Mouse (Mus musculus) telencephalon, adult 2 months (tissue): ENCODE measurements around the gene Slc16a10.
A peak's percentile ranks its signal among the peaks of the same experiment; 100 is the strongest.
"Not testable (repeated sequence)": the region's sequence is repeated elsewhere in the genome, so short reads cannot be mapped to it uniquely, and the experiment has no call there.

ENCODE experiments used
- DNase-seq: peaks from one replicate; pipeline ENCODE4 v3.0.0-alpha.2; 2011; ENCODE audit warnings: low read depth, low spot score

Gene Slc16a10

GRCm38 (mm10) chr10:40028091-40028490 lies 114.0 kb downstream of the Slc16a10 start:
- no peak for DNase-seq

GRCm38 (mm10) chr10:40026546-40026945 lies 115.5 kb downstream of the Slc16a10 start:
- DNase-seq, result no peak

- DNase-seq, result no peak
These were observed 116.5 kb downstream of the Slc16a10 start for GRCm38 (mm10) chr10:40025560-40025959.

- DNase-seq, result peak; percentile 94
These were observed 117.3 kb downstream of the Slc16a10 start, which contains the start of gene Mfsd4b1 for GRCm38 (mm10) chr10:40024554-40025428. Gene Mfsd4b1 (minus strand): TSS chr10:40025268.

- DNase-seq, result no peak
These were observed 121.7 kb downstream of the Slc16a10 start for GRCm38 (mm10) chr10:40020401-40020800.

- DNase-seq, result no peak
These were observed 122.6 kb downstream of the Slc16a10 start for GRCm38 (mm10) chr10:40019492-40019891.

GRCm38 (mm10) chr10:40018261-40018860 lies 123.7 kb downstream of the Slc16a10 start:
- no peak for DNase-seq

GRCm38 (mm10) chr10:40009591-40009990 lies 132.5 kb downstream of the Slc16a10 start:
- DNase-seq, result no peak

GRCm38 (mm10) chr10:40008847-40009246 lies 133.2 kb downstream of the Slc16a10 start:
- not testable (repeated sequence) for DNase-seq

- no peak for DNase-seq
These were observed 134.1 kb downstream of the Slc16a10 start for GRCm38 (mm10) chr10:40007953-40008352.

GRCm38 (mm10) chr10:40006963-40007362 lies 135.1 kb downstream of the Slc16a10 start:
- no peak for DNase-seq

GRCm38 (mm10) chr10:40000746-40001145 lies 141.3 kb downstream of the Slc16a10 start:
- no peak for DNase-seq

- no peak for DNase-seq
These were observed 150.9 kb downstream of the Slc16a10 start for GRCm38 (mm10) chr10:39991155-39991554.

- DNase-seq, result no peak
These were observed 155.6 kb downstream of the Slc16a10 start, which contains the start of gene Mfsd4b5 for GRCm38 (mm10) chr10:39986466-39986865. Gene Mfsd4b5 (minus strand): TSS chr10:39986646.
